Mouse (Mus musculus) stomach, embryonic 14.5 days (tissue): ENCODE results near the gene Vcl. TPM values are rescaled to one million over a fixed set of nuclear protein-coding genes. Genes with fewer than 3 reads are reported as not detected.

Experiments used
- ATAC-seq: fragments of 200-750 bp; cut with Nextera tagmentation; 2 replicates; pipeline ENCODE4 v1.8.0; 2017; ENCODE audit warnings: low read depth, moderate TSS enrichment; ENCODE audit not compliant: insufficient number of reproducible peaks, insufficient read depth, low FRiP score
- H3K27ac ChIP-seq: fragments of 300-500 bp; sonication (generic); 2 replicates; pipeline ENCODE4 v1.5.1; 2014; ENCODE audit warnings: mild to moderate bottlenecking, low read length, moderate library complexity, mixed read lengths
- H3K27me3 ChIP-seq: fragments of 300-500 bp; sonication (generic); 2 replicates; pipeline ENCODE4 v1.6.1; 2014; ENCODE audit warnings: low read length, control low read depth, mixed read lengths; ENCODE audit not compliant: control insufficient read depth, insufficient read depth
- H3K36me3 ChIP-seq: fragments of 300-500 bp; sonication (generic); 2 replicates; pipeline ENCODE4 v1.6.1; 2014; ENCODE audit warnings: mild to moderate bottlenecking, control low read depth, low read length, moderate library complexity, mixed read lengths; ENCODE audit not compliant: control insufficient read depth, insufficient read depth
- H3K4me1 ChIP-seq: fragments of 300-500 bp; sonication (generic); 2 replicates; pipeline ENCODE4 v1.6.1; 2014; ENCODE audit warnings: low read length, control low read depth, mixed read lengths; ENCODE audit not compliant: control insufficient read depth, insufficient read depth
- H3K4me2 ChIP-seq: fragments of 300-500 bp; sonication (generic); replicated peaks from 2 replicates; pipeline ENCODE4 v1.6.1; 2014; ENCODE audit warnings: low read depth, low read length, control low read depth
- H3K4me3 ChIP-seq: fragments of 300-500 bp; sonication (generic); 2 replicates; pipeline ENCODE4 v1.5.1; 2014; ENCODE audit warnings: low read depth, low read length, control low read depth
- H3K9ac ChIP-seq: fragments of 300-500 bp; sonication (generic); replicated peaks from 2 replicates; pipeline ENCODE4 v1.6.1; 2014; ENCODE audit warnings: low read depth, mild to moderate bottlenecking, control low read depth, low read length, moderate library complexity, mixed read lengths
- H3K9me3 ChIP-seq: fragments of 300-500 bp; sonication (generic); 2 replicates; pipeline ENCODE4 v1.6.1; 2016; ENCODE audit warnings: low read depth, low read length, control low read depth; ENCODE audit not compliant: control insufficient read depth
- WGBS: fragments of 180-500 bp; shearing (Covaris S2); extraction: QIAGEN DNeasy Blood & Tissue Kit; methylation state at CpG from one replicate; pipeline ENCODE4 v1.1.7; 2014; 5-methylcytosine and 5-hydroxymethylcytosine counted together
- polyA plus RNA-seq: library from polyadenylated mRNA; unstranded; fragments of >200 nt; fragmentation: Nextera tagmentation; extraction: Ambion mirVana; gene quantifications from 2 replicates; pipeline ENCODE4 v1.2.1, GENCODE M21; 2014

Vcl gene
- polyA plus RNA-seq, 1 experiment from 2014 or later = 94.8 TPM

DNA sequence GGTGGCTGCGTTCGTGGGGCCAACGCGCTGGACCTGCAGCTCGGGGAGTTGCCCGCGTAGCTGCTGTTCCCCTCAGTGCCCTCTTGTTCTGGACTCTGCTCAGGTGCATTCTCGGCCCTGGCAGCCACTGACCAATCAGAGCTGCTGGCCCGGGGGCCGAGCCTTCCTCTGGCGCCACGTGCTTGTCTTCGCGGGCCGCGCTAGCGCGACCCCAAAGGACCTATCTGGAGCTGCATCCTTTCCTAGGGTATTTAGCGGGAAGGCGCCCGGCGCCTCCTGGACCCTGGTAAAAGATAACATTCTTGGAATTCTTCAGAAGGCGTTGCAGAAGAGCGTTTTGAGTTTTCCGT lies 123.6 kb downstream of the Vcl start:
- Histone ChIP-seq H3K27me3 (no peaks in the 10 kb centered on the region), H3K4me1 (0 out of 2 replicates have a peak, but pooled peaks cover 4% of the 10 kb centered on the region), H3K27ac (peak overlapping the region; percentile 89; the same call in 1 of the 2 replicates), H3K4me3 (peak overlapping the region; percentile 94), H3K9me3 (no peaks in the 10 kb centered on the region), H3K9ac (peak overlapping the region; percentile 11; the same call in 1 of the 2 replicates), H3K4me2 (peak overlapping the region; percentile 60), H3K36me3 (no peaks in the 10 kb centered on the region)
- peak; percentile 78 for ATAC-seq
- 0% methylated on average over 24 of the region's 25 CpGs for WGBS

DNA sequence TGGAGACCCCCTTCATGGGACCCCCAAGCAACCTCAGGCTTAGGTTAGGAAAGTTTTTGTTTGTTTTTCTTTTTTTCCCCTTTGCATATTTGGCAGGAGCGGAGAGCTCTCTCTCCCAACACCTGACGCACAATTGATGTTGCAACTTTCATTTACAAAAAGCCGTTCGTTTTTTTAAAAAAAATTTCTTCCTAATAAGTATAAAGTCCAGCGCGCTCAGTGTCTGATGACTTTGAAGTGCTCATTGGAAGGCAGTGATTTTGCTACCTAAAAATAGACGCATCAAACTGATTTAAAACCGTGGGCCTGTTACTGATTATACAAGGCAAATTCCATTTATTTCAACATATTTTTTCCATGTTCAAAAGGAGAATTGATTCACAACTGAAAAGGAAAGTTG lies 124.0 kb downstream of the Vcl start:
- Histone ChIP-seq H3K36me3 (no peaks in the 10 kb centered on the region), H3K4me1 (0 out of 2 replicates have a peak, but pooled peaks cover 4% of the 10 kb centered on the region), H3K27me3 (no peaks in the 10 kb centered on the region), H3K9me3 (no peaks in the 10 kb centered on the region), H3K9ac (no peak overlapping the region), H3K27ac (no peak overlapping the region), H3K4me3 (peak overlapping the region; percentile 94), H3K4me2 (peak overlapping the region; percentile 60)
- ATAC-seq = no peak
- 5% methylated on average over 8 of the region's 8 CpGs for WGBS

DNA sequence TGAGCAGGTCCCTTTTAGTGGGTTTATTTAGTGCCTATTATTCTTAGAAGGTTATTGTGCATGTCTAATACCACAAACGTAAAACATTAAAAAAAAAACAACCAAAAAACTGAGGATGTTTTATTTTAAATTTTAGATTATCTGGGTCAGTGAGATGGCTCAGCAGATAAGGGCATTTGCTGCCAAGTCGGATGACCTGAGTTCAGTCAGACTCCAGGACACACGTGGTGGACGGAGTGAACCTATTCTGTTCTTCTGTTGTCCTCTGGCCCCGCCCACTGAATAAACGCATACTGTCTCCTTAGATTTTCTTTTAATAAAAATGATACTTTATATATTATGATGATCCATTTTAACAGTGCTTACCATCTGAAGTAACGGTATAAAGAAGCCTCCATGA lies 124.4 kb downstream of the Vcl start:
- no peaks in the 10 kb centered on the region for H3K9me3 ChIP-seq
- no peak for ATAC-seq
- 0 out of 2 replicates have a peak, but pooled peaks cover 4% of the 10 kb centered on the region for H3K4me1 ChIP-seq
- 45% methylated on average over 7 of the region's 7 CpGs for WGBS
- no peak overlapping the region for H3K9ac ChIP-seq
- no peaks in the 10 kb centered on the region for H3K36me3 ChIP-seq
- no peaks in the 10 kb centered on the region for H3K27me3 ChIP-seq
- no peak overlapping the region for H3K27ac ChIP-seq
- H3K4me2 ChIP-seq = peak overlapping the region; percentile 60
- H3K4me3 ChIP-seq = peak overlapping the region; percentile 94; the same call in 1 of the 2 replicates

GRCm38 (mm10) chr14:21058972-21059371 lies 129.8 kb downstream of the Vcl start:
- Histone ChIP-seq H3K27ac (no peak overlapping the region), H3K4me2 (no peak overlapping the region), H3K9ac (no peak overlapping the region), H3K4me1 (peaks cover under 1% of the 10 kb centered on the region; the same call in 1 of the 2 replicates), H3K27me3 (no peaks in the 10 kb centered on the region), H3K36me3 (no peaks in the 10 kb centered on the region), H3K9me3 (no peaks in the 10 kb centered on the region), H3K4me3 (no peak overlapping the region)
- ATAC-seq = no peak
- WGBS = 73% methylated on average over 2 of the region's 2 CpGs

DNA sequence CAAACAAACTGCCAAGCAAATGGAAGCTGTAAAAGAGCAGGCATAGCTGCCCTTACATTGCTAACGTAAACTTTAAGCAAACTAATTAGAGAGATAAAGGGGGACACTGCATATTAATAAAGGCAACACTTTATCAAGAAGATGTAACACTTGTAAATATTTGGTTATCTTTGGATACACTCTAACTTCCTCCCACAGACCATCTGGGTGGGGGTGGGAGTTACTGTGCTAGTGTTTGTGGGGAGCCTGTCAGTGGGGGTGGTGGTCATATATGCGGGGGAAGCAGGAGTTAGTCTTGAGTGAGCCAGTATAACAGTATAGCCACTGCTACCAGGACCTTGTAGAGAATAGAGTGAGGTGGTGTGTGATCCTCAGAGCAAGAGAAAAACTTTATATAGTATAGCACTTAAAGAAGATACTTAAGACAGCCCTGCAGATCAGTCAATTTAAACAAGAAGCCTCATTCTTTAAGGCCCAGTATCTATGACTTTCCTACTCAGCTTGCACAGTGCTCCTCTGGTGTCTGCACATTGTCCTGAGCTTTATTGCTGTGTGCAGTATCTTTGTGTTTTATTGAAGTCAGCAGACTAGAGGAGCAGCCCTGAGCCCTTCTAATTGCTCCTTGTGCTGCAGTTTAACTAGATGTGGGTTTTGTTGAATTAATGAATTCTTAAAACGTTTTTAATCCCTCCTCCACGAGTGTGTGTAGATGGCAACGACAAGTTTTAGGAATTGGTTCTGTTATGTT lies 133.7 kb downstream of the Vcl start:
- no peak for ATAC-seq
- H3K4me3 ChIP-seq = no peak overlapping the region
- H3K9me3 ChIP-seq = no peaks in the 10 kb centered on the region
- no peak overlapping the region for H3K27ac ChIP-seq
- peaks cover 6% of the 10 kb centered on the region; the same call in 1 of the 2 replicates for H3K4me1 ChIP-seq
- no peaks in the 10 kb centered on the region for H3K36me3 ChIP-seq
- H3K9ac ChIP-seq = no peak overlapping the region
- no peaks in the 10 kb centered on the region for H3K27me3 ChIP-seq
- 48% methylated on average over 5 of the region's 5 CpGs for WGBS
- no peak overlapping the region for H3K4me2 ChIP-seq

- Histone ChIP-seq H3K4me3 (no peak overlapping the region), H3K9me3 (no peaks in the 10 kb centered on the region), H3K4me2 (no peak overlapping the region), H3K27ac (no peak overlapping the region), H3K4me1 (peaks cover 6% of the 10 kb centered on the region; the same call in 1 of the 2 replicates), H3K9ac (no peak overlapping the region), H3K36me3 (no peaks in the 10 kb centered on the region), H3K27me3 (no peaks in the 10 kb centered on the region)
- 10% methylated on average over 1 of the region's 1 CpGs for WGBS
- ATAC-seq = no peak
Observed at GRCm38 (mm10) chr14:21064321-21064720, 135.1 kb downstream of the Vcl start.

- Histone ChIP-seq H3K4me2 (no peak overlapping the region), H3K9me3 (no peaks in the 10 kb centered on the region), H3K27ac (no peak overlapping the region), H3K4me3 (no peak overlapping the region), H3K36me3 (no peaks in the 10 kb centered on the region), H3K4me1 (peaks cover 6% of the 10 kb centered on the region; the same call in 1 of the 2 replicates), H3K27me3 (no peaks in the 10 kb centered on the region), H3K9ac (no peak overlapping the region)
- WGBS = 37% methylated on average over 8 of the region's 8 CpGs
- no peak for ATAC-seq
Observed at GRCm38 (mm10) chr14:21065490-21066162, 136.4 kb downstream of the Vcl start.

- H3K9me3 ChIP-seq = no peaks in the 10 kb centered on the region
- WGBS = 87% methylated on average over 5 of the region's 5 CpGs
Observed at GRCm38 (mm10) chr14:21069594-21069993, 140.4 kb downstream of the Vcl start.

More at GRCm38 (mm10) chr14:21069594-21069993, 140.4 kb downstream of the Vcl start:
- no peaks in the 10 kb centered on the region for H3K36me3 ChIP-seq
- no peak overlapping the region for H3K4me3 ChIP-seq
- no peaks in the 10 kb centered on the region for H3K27me3 ChIP-seq
- ATAC-seq = no peak
- peaks cover 4% of the 10 kb centered on the region; the same call in 1 of the 2 replicates for H3K4me1 ChIP-seq
- H3K9ac ChIP-seq = no peak overlapping the region
- H3K27ac ChIP-seq = no peak overlapping the region
- no peak overlapping the region for H3K4me2 ChIP-seq
